ENCODE assay signal across 29 mouse cellular contexts in genomic region chr1:119279261-119279660, GRCm38 (mm10).
DNase-seq lines count a peak whose midpoint lies in the region; ATAC-seq and TF ChIP-seq lines count a peak whose summit lies in the region.
"Had no signal": no experiment of that assay in that cellular context is flagged by ENCODE, and none has a peak within 500 bp of the region (broad histone marks: within the 10 kb centered on the region; RNA-seq: fewer than 3 reads in every experiment).

No protein-coding gene starts in this region.

- no peaks in the 10 kb centered on the region for H3K27me3 ChIP-seq in lung, postnatal 0 days (replicated peaks; ENCODE audit: insufficient read depth, low read length)
- H3K27me3 ChIP-seq in stomach, embryonic 16.5 days (ENCODE audit: control insufficient read depth, insufficient read depth, low read length), result no peaks in the 10 kb centered on the region
- H3K27me3 ChIP-seq in forebrain, embryonic 14.5 days (replicated peaks; ENCODE audit: control insufficient read depth, insufficient read depth, low read length), result no peaks in the 10 kb centered on the region
- H3K27me3 ChIP-seq in forebrain, embryonic 13.5 days, result no peaks in the 10 kb centered on the region
- H3K27me3 ChIP-seq: embryonic facial prominence, embryonic 13.5 days; hindbrain, embryonic 15.5 days; kidney, embryonic 15.5 days; limb, embryonic 15.5 days; liver, embryonic 13.5 days; megakaryocyte, embryonic 14.5 days; midbrain, embryonic 12.5 days; neural tube, embryonic 13.5 days had no signal

- no peak overlapping the region for H3K9ac ChIP-seq in lung, postnatal 0 days (replicated peaks; ENCODE audit: low read depth)
- H3K9ac ChIP-seq in stomach, embryonic 16.5 days (ENCODE audit: low read length), result no peak overlapping the region
- no peak overlapping the region for H3K9ac ChIP-seq in forebrain, embryonic 14.5 days (ENCODE audit: low read length)
- no peak overlapping the region for H3K9ac ChIP-seq in forebrain, embryonic 13.5 days
- H3K9ac ChIP-seq: embryonic facial prominence, embryonic 13.5 days; forebrain, postnatal 0 days; hindbrain, embryonic 15.5 days; kidney, embryonic 15.5 days; limb, embryonic 15.5 days; liver, embryonic 13.5 days; midbrain, embryonic 12.5 days; neural tube, embryonic 13.5 days had no signal

- WGBS in lung, postnatal 0 days, result 67% methylated on average over 3 of the region's 3 CpGs
- 70% methylated on average over 3 of the region's 3 CpGs for WGBS in stomach, embryonic 16.5 days
- WGBS in forebrain, embryonic 14.5 days, result 84% methylated on average over 3 of the region's 3 CpGs
- 77% methylated on average over 3 of the region's 3 CpGs for WGBS in forebrain, embryonic 13.5 days

- no peak overlapping the region for H3K4me2 ChIP-seq in lung, postnatal 0 days (replicated peaks; ENCODE audit: low read depth, low read length)
- H3K4me2 ChIP-seq in stomach, embryonic 16.5 days (ENCODE audit: low read depth, low read length), result no peak overlapping the region
- no peak overlapping the region for H3K4me2 ChIP-seq in forebrain, embryonic 14.5 days (ENCODE audit: low read length)
- H3K4me2 ChIP-seq in forebrain, embryonic 13.5 days, result no peak overlapping the region
- H3K4me2 ChIP-seq: embryonic facial prominence, embryonic 13.5 days; hindbrain, embryonic 15.5 days; kidney, embryonic 15.5 days; limb, embryonic 15.5 days; liver, embryonic 13.5 days; midbrain, embryonic 12.5 days; neural tube, embryonic 13.5 days had no signal

- no peaks in the 10 kb centered on the region for H3K9me3 ChIP-seq in lung, postnatal 0 days (ENCODE audit: low read length)
- no peaks in the 10 kb centered on the region for H3K9me3 ChIP-seq in stomach, embryonic 16.5 days (replicated peaks; ENCODE audit: control insufficient read depth, low read length)
- H3K9me3 ChIP-seq in forebrain, embryonic 14.5 days (replicated peaks; ENCODE audit: control insufficient read depth, low read length), result no peaks in the 10 kb centered on the region
- no peaks in the 10 kb centered on the region for H3K9me3 ChIP-seq in forebrain, embryonic 13.5 days (replicated peaks)
- H3K9me3 ChIP-seq: embryonic facial prominence, embryonic 13.5 days; forebrain, embryonic 10.5 days; hindbrain, embryonic 15.5 days; kidney, embryonic 15.5 days; limb, embryonic 10.5 days; limb, embryonic 15.5 days; liver, embryonic 13.5 days; megakaryocyte, embryonic 14.5 days; neural tube, embryonic 13.5 days had no signal

- peak; percentile 32 for DNase-seq in kidney, adult 18-20 months
- DNase-seq in kidney, postnatal 10 days, result no peak
- DNase-seq in lung, adult 18-20 months, result peak; percentile 47 to 54
- no peak for DNase-seq in lung, postnatal 14 days
- no peak for DNase-seq in lung, postnatal 0 days (ENCODE audit: low spot score)
- no peak for DNase-seq in forebrain, embryonic 14.5 days (ENCODE audit: low spot score)
- DNase-seq: cerebellum, adult 18-20 months; cerebellum, postnatal 10 days; forebrain, postnatal 0 days; heart, adult 2 months; heart, postnatal 14 days; liver, embryonic 13.5 days; right cerebral cortex, postnatal 4 days; thymus, adult 18-20 months; thymus, postnatal 25 days had no signal

- H3K27ac ChIP-seq in lung, postnatal 0 days (ENCODE audit: low read length), result no peak overlapping the region
- peak overlapping the region; percentile 45; the same call in 1 of the 2 replicates for H3K27ac ChIP-seq in stomach, embryonic 16.5 days (ENCODE audit: low read length)
- H3K27ac ChIP-seq in forebrain, embryonic 14.5 days (ENCODE audit: low read depth, low read length), result no peak overlapping the region
- no peak overlapping the region for H3K27ac ChIP-seq in forebrain, embryonic 13.5 days
- H3K27ac ChIP-seq: embryonic facial prominence, embryonic 13.5 days; forebrain, embryonic 10.5 days; heart, adult 2 months; hindbrain, embryonic 10.5 days; hindbrain, embryonic 15.5 days; kidney, embryonic 15.5 days; limb, embryonic 10.5 days; limb, embryonic 15.5 days; liver, embryonic 13.5 days; midbrain, embryonic 12.5 days; neural tube, embryonic 13.5 days had no signal

- ATAC-seq in lung, postnatal 0 days, result peak; percentile 53
- no peak for ATAC-seq in stomach, embryonic 16.5 days (ENCODE audit: insufficient read depth, low FRiP score)
- ATAC-seq in forebrain, embryonic 14.5 days, result no peak
- ATAC-seq in forebrain, embryonic 13.5 days, result no peak
- ATAC-seq: forebrain, postnatal 0 days; inflammation-experienced regulatory T-cells, adult 6 months had no signal

- TF ChIP-seq EP300 in lung, postnatal 0 days (IDR thresholded peaks at IDR 0.05), result no peak

- no peaks in the 10 kb centered on the region for H3K36me3 ChIP-seq in lung, postnatal 0 days (ENCODE audit: insufficient read depth, low read length)
- H3K36me3 ChIP-seq in stomach, embryonic 16.5 days (ENCODE audit: control insufficient read depth, insufficient read depth, low read length), result no peaks in the 10 kb centered on the region
- H3K36me3 ChIP-seq in forebrain, embryonic 14.5 days (ENCODE audit: control insufficient read depth, insufficient read depth, low read length), result no peaks in the 10 kb centered on the region
- no peaks in the 10 kb centered on the region for H3K36me3 ChIP-seq in forebrain, embryonic 13.5 days (ENCODE audit: poor library complexity, severe bottlenecking)
- H3K36me3 ChIP-seq: embryonic facial prominence, embryonic 13.5 days; forebrain, embryonic 10.5 days; hindbrain, embryonic 10.5 days; hindbrain, embryonic 15.5 days; kidney, embryonic 15.5 days; limb, embryonic 10.5 days; limb, embryonic 15.5 days; liver, embryonic 13.5 days; midbrain, embryonic 12.5 days; neural tube, embryonic 13.5 days had no signal

- TF ChIP-seq CTCF in lung, postnatal 0 days (IDR thresholded peaks at IDR 0.05), result no peak

- no peaks in the 10 kb centered on the region for H3K4me1 ChIP-seq in lung, postnatal 0 days (ENCODE audit: insufficient read depth, low read depth, low read length)
- H3K4me1 ChIP-seq in stomach, embryonic 16.5 days (ENCODE audit: control insufficient read depth, insufficient read depth, low read length), result 0 out of 2 replicates have a peak, but pooled peaks cover 3% of the 10 kb centered on the region
- no peaks in the 10 kb centered on the region for H3K4me1 ChIP-seq in forebrain, embryonic 14.5 days (ENCODE audit: control insufficient read depth, insufficient read depth, low read length)
- no peaks in the 10 kb centered on the region for H3K4me1 ChIP-seq in forebrain, embryonic 13.5 days
- H3K4me1 ChIP-seq: embryonic facial prominence, embryonic 13.5 days; forebrain, embryonic 10.5 days; hindbrain, embryonic 10.5 days; hindbrain, embryonic 15.5 days; kidney, embryonic 15.5 days; limb, embryonic 10.5 days; limb, embryonic 15.5 days; liver, embryonic 13.5 days; megakaryocyte, embryonic 14.5 days; midbrain, embryonic 12.5 days; neural tube, embryonic 13.5 days had no signal

- H3K4me3 ChIP-seq in lung, postnatal 0 days (ENCODE audit: low read depth, low read length), result no peak overlapping the region
- H3K4me3 ChIP-seq in stomach, embryonic 16.5 days (replicated peaks; ENCODE audit: low read length), result no peak overlapping the region
- H3K4me3 ChIP-seq in forebrain, embryonic 14.5 days (ENCODE audit: low read depth, low read length), result no peak overlapping the region
- H3K4me3 ChIP-seq in forebrain, embryonic 13.5 days, result no peak overlapping the region
- H3K4me3 ChIP-seq: embryonic facial prominence, embryonic 13.5 days; forebrain, embryonic 10.5 days; heart, adult 2 months; hindbrain, embryonic 10.5 days; hindbrain, embryonic 15.5 days; kidney, embryonic 15.5 days; limb, embryonic 10.5 days; limb, embryonic 15.5 days; liver, embryonic 13.5 days; megakaryocyte, embryonic 14.5 days; midbrain, embryonic 12.5 days; myocyte; neural tube, embryonic 13.5 days had no signal

Comparison
In these comparisons a context has a peak if more than half of its experiments do, and no peak if none do; other contexts are left out.
1. DNase-seq: peak in kidney, adult 18-20 months (single experiment) and lung, adult 18-20 months (2 of 2); none in kidney, postnatal 10 days (single experiment), lung, postnatal 14 days (single experiment), lung, postnatal 0 days (single experiment) and forebrain, embryonic 14.5 days (single experiment).